Mouse (Mus musculus) stomach, postnatal 0 days (tissue): ENCODE results near the gene Lpar3. TPM values are rescaled to one million over a fixed set of nuclear protein-coding genes. Genes with fewer than 3 reads are reported as not detected.
"Not testable (repeated sequence)": the region's sequence is repeated elsewhere in the genome, so short reads cannot be mapped to it uniquely, and the experiment has no call there.

ENCODE experiments used
- ATAC-seq: fragments of 200-750 bp; cut with Nextera tagmentation; 2 replicates; pipeline ENCODE4 v1.8.0; 2017; ENCODE audit not compliant: low FRiP score, low TSS enrichment
- DNase-seq: peaks from one replicate; pipeline ENCODE4 v3.0.0-alpha.2; 2016; ENCODE audit warnings: low spot score
- H3K27ac ChIP-seq: fragments of 300-500 bp; sonication (generic); replicated peaks from 2 replicates; pipeline ENCODE4 v1.5.1; 2014; ENCODE audit warnings: mild to moderate bottlenecking, control low read depth
- H3K27me3 ChIP-seq: fragments of 300-500 bp; sonication (generic); 2 replicates; pipeline ENCODE4 v1.6.1; 2014; ENCODE audit warnings: low read length; ENCODE audit not compliant: control insufficient read depth, insufficient read depth
- H3K36me3 ChIP-seq: fragments of 300-500 bp; sonication (generic); 2 replicates; pipeline ENCODE4 v1.6.1; 2014; ENCODE audit warnings: low read length, mixed read lengths; ENCODE audit not compliant: control insufficient read depth, insufficient read depth
- H3K4me1 ChIP-seq: fragments of 300-500 bp; sonication (generic); replicated peaks from 2 replicates; pipeline ENCODE4 v1.6.1; 2014; ENCODE audit warnings: antibody characterized with exemption; ENCODE audit not compliant: control insufficient read depth, insufficient read depth
- H3K4me2 ChIP-seq: fragments of 300-500 bp; sonication (generic); replicated peaks from 2 replicates; pipeline ENCODE4 v1.6.1; 2014; ENCODE audit warnings: low read depth, mild to moderate bottlenecking, control low read depth, moderate library complexity
- H3K4me3 ChIP-seq: fragments of 300-500 bp; sonication (generic); 2 replicates; pipeline ENCODE4 v1.5.1; 2014; ENCODE audit warnings: low read depth, low read length, control low read depth
- H3K9ac ChIP-seq: fragments of 300-500 bp; sonication (generic); 2 replicates; pipeline ENCODE4 v1.6.1; 2014; ENCODE audit warnings: mild to moderate bottlenecking, low read length, control low read depth, mixed read lengths
- H3K9me3 ChIP-seq: fragments of 300-500 bp; sonication (generic); 2 replicates; pipeline ENCODE4 v1.6.1; 2016; ENCODE audit warnings: low read length; ENCODE audit not compliant: control insufficient read depth
- CTCF ChIP-seq: IDR thresholded peaks from 2 replicates; pipeline ENCODE4 v1.5.1; 2016; ENCODE audit warnings: antibody characterized with exemption, low read depth, mild to moderate bottlenecking, moderate library complexity
- EP300 ChIP-seq: optimal IDR thresholded peaks from 2 replicates; pipeline ENCODE3; 2016; ENCODE audit warnings: antibody characterized with exemption
- WGBS: fragments of 180-500 bp; shearing (Covaris S2); extraction: QIAGEN DNeasy Blood & Tissue Kit; methylation state at CpG from one replicate; pipeline ENCODE4 v1.1.7; 2014; 5-methylcytosine and 5-hydroxymethylcytosine counted together
- polyA plus RNA-seq: library from polyadenylated mRNA; unstranded; fragments of >200 nt; fragmentation: Nextera tagmentation; extraction: Ambion mirVana; gene quantifications from 2 replicates; pipeline ENCODE4 v1.2.1, GENCODE M21; 2015

Gene Lpar3
- polyA plus RNA-seq, 1 experiment from 2014 or later = 0.38 TPM

DNA sequence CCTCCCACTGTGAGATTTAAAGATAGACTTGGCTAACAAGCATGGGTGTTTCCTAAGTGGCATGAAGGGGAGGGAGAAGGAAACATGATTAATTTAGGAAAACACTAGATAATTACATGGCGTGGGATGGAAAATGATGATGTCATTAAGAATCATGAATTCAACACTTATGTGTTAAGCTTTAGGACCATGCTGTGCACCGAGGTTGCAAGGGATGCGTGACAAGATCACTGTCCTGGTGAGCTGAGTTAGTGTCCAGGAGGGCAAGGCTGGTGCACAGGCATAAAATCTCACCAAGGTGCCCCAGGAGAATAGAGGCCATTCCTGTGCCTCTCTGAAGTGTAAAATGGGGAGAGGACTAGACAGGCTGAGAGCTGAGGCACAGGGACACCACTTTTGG is 21.3 kb upstream of the Lpar3 start:
- Histone ChIP-seq H3K4me1 (no peaks in the 10 kb centered on the region), H3K27ac (no peak overlapping the region), H3K9ac (no peak overlapping the region), H3K4me2 (no peak overlapping the region), H3K9me3 (no peaks in the 10 kb centered on the region), H3K36me3 (no peaks in the 10 kb centered on the region), H3K4me3 (no peak overlapping the region), H3K27me3 (no peaks in the 10 kb centered on the region)
- WGBS = 59% methylated on average over 3 of the region's 3 CpGs
- DNase-seq (no peak), ATAC-seq (no peak)
- TF ChIP-seq CTCF (no peak), EP300 (no peak)

DNA sequence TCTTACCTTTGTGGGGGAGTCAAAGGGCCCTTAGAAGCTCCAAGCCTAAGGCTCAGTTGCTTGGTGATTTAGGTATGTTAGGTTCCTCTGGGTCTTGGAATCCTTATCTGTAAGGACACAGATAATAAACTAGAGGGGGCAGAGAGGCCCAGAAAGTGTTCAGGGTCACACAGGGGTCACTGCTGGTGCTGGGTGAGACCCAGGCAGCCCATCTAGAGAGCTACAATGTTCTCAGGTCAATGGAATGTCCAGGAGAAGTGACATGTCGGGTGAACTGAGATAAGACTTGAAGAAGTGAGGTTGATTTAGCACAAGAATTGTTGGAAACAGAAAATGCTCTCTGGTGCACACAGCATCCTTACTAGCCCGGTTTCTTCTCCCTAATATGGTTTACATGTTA is 16.4 kb upstream of the Lpar3 start:
- Histone ChIP-seq H3K9me3 (no peaks in the 10 kb centered on the region), H3K4me3 (no peak overlapping the region), H3K4me1 (no peaks in the 10 kb centered on the region), H3K4me2 (no peak overlapping the region), H3K9ac (no peak overlapping the region), H3K27ac (no peak overlapping the region), H3K36me3 (no peaks in the 10 kb centered on the region), H3K27me3 (no peaks in the 10 kb centered on the region)
- DNase-seq (no peak), ATAC-seq (no peak)
- 29% methylated on average over 2 of the region's 2 CpGs for WGBS
- TF ChIP-seq CTCF = no peak
- no peak for TF ChIP-seq EP300

DNA sequence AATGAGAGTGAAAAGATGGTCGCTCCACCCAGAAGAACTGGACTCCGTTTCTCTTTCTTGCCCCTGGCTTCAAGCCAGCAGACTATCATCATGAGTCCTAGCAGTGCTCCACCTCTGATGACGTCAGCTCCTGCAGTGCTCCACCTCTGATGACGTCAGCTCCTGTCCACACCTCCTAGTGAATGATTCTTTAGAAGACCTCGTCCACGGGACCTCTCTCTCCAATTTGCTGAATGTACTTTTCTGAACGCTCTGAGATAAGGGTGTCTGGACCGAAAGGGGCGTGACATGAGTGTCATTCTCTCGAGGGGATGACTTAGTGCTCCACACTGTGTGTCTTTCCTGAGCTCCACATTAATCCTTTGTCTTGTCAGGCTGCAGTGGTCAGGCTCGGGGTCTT is 15.5 kb upstream of the Lpar3 start:
- TF ChIP-seq EP300 (no peak), CTCF (no peak)
- ATAC-seq = 0 out of 2 replicates have a peak, but pooled peaks have one; percentile 31
- whole genome bisulfite sequencing = 27% methylated on average over 11 of the region's 11 CpGs
- no peak overlapping the region for H3K9ac ChIP-seq
- no peak overlapping the region for H3K4me2 ChIP-seq
- H3K4me1 ChIP-seq = no peaks in the 10 kb centered on the region
- H3K36me3 ChIP-seq = no peaks in the 10 kb centered on the region
- no peaks in the 10 kb centered on the region for H3K27me3 ChIP-seq
- no peak overlapping the region for H3K27ac ChIP-seq
- H3K4me3 ChIP-seq = no peak overlapping the region
- DNase-seq = peak; percentile 44
- H3K9me3 ChIP-seq = no peaks in the 10 kb centered on the region

GRCm38 (mm10) chr3:146206635-146207034 is 14.1 kb upstream of the Lpar3 start:
- Histone ChIP-seq H3K27ac (no peak overlapping the region), H3K4me3 (no peak overlapping the region), H3K9ac (no peak overlapping the region), H3K4me2 (no peak overlapping the region), H3K36me3 (no peaks in the 10 kb centered on the region), H3K27me3 (no peaks in the 10 kb centered on the region), H3K4me1 (no peaks in the 10 kb centered on the region), H3K9me3 (no peaks in the 10 kb centered on the region)
- TF ChIP-seq EP300 = no peak
- no peak for TF ChIP-seq CTCF
- ATAC-seq (peak; percentile 77), DNase-seq (peak; percentile 71)
- WGBS = 80% methylated on average over 2 of the region's 2 CpGs

DNA sequence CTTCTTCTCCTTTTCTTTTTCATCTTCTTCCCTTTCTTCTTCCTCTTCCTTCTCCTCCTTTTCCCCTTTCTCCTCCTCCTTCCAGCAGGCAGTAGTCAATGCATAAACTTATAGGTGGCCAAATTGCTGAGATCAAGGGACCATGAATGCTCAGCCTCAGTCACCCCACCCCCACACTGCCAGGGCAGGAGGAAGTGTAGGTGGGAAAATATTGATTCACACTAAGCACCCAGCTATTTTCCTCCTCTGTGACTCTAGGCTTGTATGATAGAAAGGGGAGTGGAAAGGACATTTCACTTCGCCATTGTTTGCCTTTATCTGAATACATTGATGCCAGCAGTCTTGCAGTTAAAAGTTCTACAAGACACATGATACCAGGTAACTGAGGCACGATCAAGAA is 13.3 kb upstream of the Lpar3 start:
- ATAC-seq (peak; percentile 77), DNase-seq (peak; percentile 67)
- H3K4me3 ChIP-seq = no peak overlapping the region
- H3K4me2 ChIP-seq = no peak overlapping the region
- TF ChIP-seq EP300 (no peak), CTCF (no peak)
- no peak overlapping the region for H3K27ac ChIP-seq
- H3K4me1 ChIP-seq = no peaks in the 10 kb centered on the region
- H3K27me3 ChIP-seq = no peaks in the 10 kb centered on the region
- no peaks in the 10 kb centered on the region for H3K9me3 ChIP-seq
- no peaks in the 10 kb centered on the region for H3K36me3 ChIP-seq
- H3K9ac ChIP-seq = no peak overlapping the region
- 29% methylated on average over 2 of the region's 2 CpGs for WGBS

DNA sequence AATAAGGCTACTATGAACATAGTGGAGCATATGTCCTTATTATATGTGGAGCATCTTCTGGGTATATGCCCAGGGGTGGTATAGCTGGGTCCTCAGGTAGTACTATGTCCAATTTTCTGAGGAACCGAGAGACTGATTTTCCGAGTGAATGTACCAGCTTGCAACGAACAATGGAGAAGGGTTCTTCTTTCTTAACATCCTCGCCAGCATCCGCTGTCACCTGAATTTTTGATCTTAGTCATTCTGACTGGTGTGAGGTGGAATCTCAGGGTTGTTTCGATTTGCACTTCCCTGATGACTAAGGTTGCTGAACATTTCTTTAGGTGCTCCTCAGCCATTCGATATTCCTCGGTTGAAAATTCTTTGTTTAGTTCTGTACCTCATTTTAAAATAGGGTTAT is 11.0 kb upstream of the Lpar3 start:
- DNase-seq, H3K4me1 ChIP-seq, H3K9ac ChIP-seq, H3K9me3 ChIP-seq, H3K27me3 ChIP-seq, ATAC-seq, H3K36me3 ChIP-seq, H3K27ac ChIP-seq, H3K4me3 ChIP-seq, H3K4me2 ChIP-seq: not testable (repeated sequence)
- 92% methylated on average over 8 of the region's 8 CpGs for WGBS
